ENCODE assay signal across 10 mouse cellular contexts in genomic region chr1:169462386-169463115, GRCm38 (mm10).
DNase-seq lines count a peak whose midpoint lies in the region; ATAC-seq and TF ChIP-seq lines count a peak whose summit lies in the region.
"Had no signal": no experiment of that assay in that cellular context is flagged by ENCODE, and none has a peak within 500 bp of the region (broad histone marks: within the 10 kb centered on the region; RNA-seq: fewer than 3 reads in every experiment).

No protein-coding gene starts in this region.

- no peak for TF ChIP-seq POLR2A in olfactory bulb, adult 2 months (IDR thresholded peaks at IDR 0.05; ENCODE audit: insufficient read depth, low read depth, low read length)

- 59% methylated on average over 15 of the region's 15 CpGs for WGBS in forebrain, embryonic 14.5 days
- WGBS in forebrain, embryonic 12.5 days: 83% methylated on average over 15 of the region's 15 CpGs
- WGBS in olfactory bulb, adult 2 months: 14% methylated on average over 15 of the region's 15 CpGs

- no peaks in the 10 kb centered on the region for H3K9me3 ChIP-seq in forebrain, embryonic 14.5 days (replicated peaks; ENCODE audit: control insufficient read depth, low read length)
- H3K9me3 ChIP-seq in forebrain, embryonic 12.5 days: no peaks in the 10 kb centered on the region
- H3K9me3 ChIP-seq: limb, embryonic 15.5 days had no signal

- H3K36me3 ChIP-seq in forebrain, embryonic 14.5 days (ENCODE audit: control insufficient read depth, insufficient read depth, low read length): no peaks in the 10 kb centered on the region
- no peaks in the 10 kb centered on the region for H3K36me3 ChIP-seq in forebrain, embryonic 12.5 days (replicated peaks)
- H3K36me3 ChIP-seq: limb, embryonic 15.5 days had no signal

- no peaks in the 10 kb centered on the region for H3K27me3 ChIP-seq in forebrain, embryonic 14.5 days (replicated peaks; ENCODE audit: control insufficient read depth, insufficient read depth, low read length)
- no peaks in the 10 kb centered on the region for H3K27me3 ChIP-seq in forebrain, embryonic 12.5 days
- H3K27me3 ChIP-seq: limb, embryonic 15.5 days had no signal

- TF ChIP-seq CTCF in olfactory bulb, adult 2 months (IDR thresholded peaks at IDR 0.05; ENCODE audit: insufficient read depth, low read depth, low read length): no peak

- H3K9ac ChIP-seq in forebrain, embryonic 14.5 days (ENCODE audit: low read length): no peak overlapping the region
- H3K9ac ChIP-seq in forebrain, embryonic 12.5 days: no peak overlapping the region
- H3K9ac ChIP-seq: limb, embryonic 15.5 days had no signal

- peak overlapping the region; percentile 17; the same call in 1 of the 2 replicates for H3K27ac ChIP-seq in forebrain, embryonic 14.5 days (ENCODE audit: low read depth, low read length)
- no peak overlapping the region for H3K27ac ChIP-seq in forebrain, embryonic 12.5 days
- H3K27ac ChIP-seq in olfactory bulb, adult 2 months (ENCODE audit: insufficient read depth, low read depth, low read length): peak overlapping the region; percentile 64
- H3K27ac ChIP-seq: gastrocnemius, adult 2 months; limb, embryonic 15.5 days had no signal

- no peak overlapping the region for H3K4me3 ChIP-seq in forebrain, embryonic 14.5 days (ENCODE audit: low read depth, low read length)
- no peak overlapping the region for H3K4me3 ChIP-seq in forebrain, embryonic 12.5 days (replicated peaks)
- H3K4me3 ChIP-seq in olfactory bulb, adult 2 months (ENCODE audit: insufficient read depth, low read depth, low read length): peak overlapping the region; percentile 21; the same call in 1 of the 2 replicates
- H3K4me3 ChIP-seq: gastrocnemius, adult 2 months; limb, embryonic 15.5 days had no signal

- DNase-seq in forebrain, embryonic 14.5 days (ENCODE audit: low spot score): peak; percentile 79
- DNase-seq in cerebellum, postnatal 25 days: peak; percentile 73 to 82
- DNase-seq in layer of hippocampus, adult 9-11 months: peak; percentile 90
- no peak for DNase-seq in embryo, embryonic 10.5 days (ENCODE audit: low spot score)
- no peak for DNase-seq in spleen, postnatal 14 days (ENCODE audit: low spot score in 2 of 2)
- no peak for DNase-seq in urinary bladder, postnatal 4 days (ENCODE audit: low spot score in 2 of 2)
- DNase-seq: gastrocnemius, adult 2 months had no signal

- peak; percentile 80 for ATAC-seq in forebrain, embryonic 14.5 days
- no peak for ATAC-seq in forebrain, embryonic 12.5 days (ENCODE audit: low FRiP score)

- H3K4me1 ChIP-seq in forebrain, embryonic 14.5 days (ENCODE audit: control insufficient read depth, insufficient read depth, low read length): peaks cover 8% of the 10 kb centered on the region; the same call in 1 of the 2 replicates
- H3K4me1 ChIP-seq in forebrain, embryonic 12.5 days: peaks cover 7% of the 10 kb centered on the region
- H3K4me1 ChIP-seq in olfactory bulb, adult 2 months (ENCODE audit: control insufficient read depth, insufficient read depth, low read length): peaks cover 8% of the 10 kb centered on the region

- no peak overlapping the region for H3K4me2 ChIP-seq in forebrain, embryonic 14.5 days (ENCODE audit: low read length)
- H3K4me2 ChIP-seq in forebrain, embryonic 12.5 days: no peak overlapping the region
- H3K4me2 ChIP-seq: limb, embryonic 15.5 days had no signal

Comparison
In these comparisons a context has a peak if more than half of its experiments do, and no peak if none do; other contexts are left out.
1. DNase-seq: peak in forebrain, embryonic 14.5 days (single experiment), cerebellum, postnatal 25 days (2 of 2) and layer of hippocampus, adult 9-11 months (single experiment); none in embryo, embryonic 10.5 days (single experiment), spleen, postnatal 14 days (0 of 2) and urinary bladder, postnatal 4 days (0 of 2).